ENCODE assay signal across 8 mouse cellular contexts in the genomic region with DNA sequence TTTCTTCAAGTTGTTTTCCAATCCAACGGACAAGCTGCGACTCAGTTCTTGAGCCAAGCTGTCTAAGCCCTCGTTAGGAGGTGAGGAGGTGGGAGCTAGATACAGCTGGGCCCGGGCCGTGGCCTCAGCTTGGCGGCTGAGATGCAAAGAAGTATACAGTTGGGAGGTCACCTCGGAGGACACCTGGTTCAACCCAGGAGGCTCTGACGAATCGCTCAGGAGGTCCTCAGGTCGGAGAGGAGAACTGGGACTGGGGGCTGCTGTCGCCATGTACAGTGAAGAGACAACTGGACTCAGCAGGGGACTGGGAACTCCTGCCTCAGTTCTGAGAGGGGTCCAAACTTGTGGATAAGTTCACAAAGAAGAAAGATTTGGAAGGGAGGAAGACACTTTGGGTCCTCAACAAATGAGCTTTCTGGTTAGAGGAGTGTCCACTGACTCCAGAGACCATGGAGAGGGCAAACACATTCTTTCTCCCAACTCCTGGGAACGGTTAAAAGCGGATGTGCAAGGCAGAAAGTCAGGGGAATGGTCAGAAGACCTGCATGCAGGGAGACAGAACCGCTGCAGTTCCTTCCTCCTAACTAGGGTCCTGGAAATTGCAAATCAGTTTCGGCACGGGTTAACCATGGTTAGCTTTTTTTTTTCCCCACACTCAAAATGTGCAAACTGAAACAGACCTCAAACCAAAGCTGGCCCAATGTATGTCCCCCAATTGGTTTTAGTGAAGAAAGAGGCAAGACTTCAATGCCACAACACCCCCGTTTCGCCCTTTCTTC. TPM values are rescaled to one million over a fixed set of nuclear protein-coding genes. Genes with fewer than 3 reads are reported as not detected.
DNase-seq lines count a peak whose midpoint lies in the region; ATAC-seq and TF ChIP-seq lines count a peak whose summit lies in the region.

No protein-coding gene starts in this region.

- no peak for TF ChIP-seq CTCF in spleen, adult 2 months (IDR thresholded peaks at IDR 0.05; ENCODE audit: extremely low read depth, insufficient read depth, insufficient read length, insufficient replicate concordance)

- peak overlapping the region; percentile 72 for H3K9ac ChIP-seq in embryonic facial prominence, embryonic 11.5 days (replicated peaks; ENCODE audit: low read length)
- H3K9ac ChIP-seq in neural tube, embryonic 13.5 days = peak overlapping the region; percentile 90

- WGBS in spleen, adult 2 months = 14% methylated on average over 18 of the region's 18 CpGs
- 27% methylated on average over 18 of the region's 18 CpGs for WGBS in embryonic facial prominence, embryonic 11.5 days
- 26% methylated on average over 18 of the region's 18 CpGs for WGBS in neural tube, embryonic 13.5 days

- H3K4me1 ChIP-seq in spleen, adult 2 months (ENCODE audit: control insufficient read depth, insufficient read depth, insufficient read length) = peaks cover 14% of the 10 kb centered on the region
- peaks cover 10% of the 10 kb centered on the region for H3K4me1 ChIP-seq in embryonic facial prominence, embryonic 11.5 days (ENCODE audit: control insufficient read depth, insufficient read depth, low read length)
- peaks cover 51% of the 10 kb centered on the region for H3K4me1 ChIP-seq in neural tube, embryonic 13.5 days (replicated peaks)

- DNase-seq in spleen, adult 2 months (ENCODE audit: low read depth in 1 of 2, low spot score in 2 of 2) = no peak
- DNase-seq in spleen, postnatal 36 days (ENCODE audit: low spot score in 2 of 2) = no peak
- DNase-seq in embryonic facial prominence, embryonic 11.5 days (ENCODE audit: low spot score) = peak; percentile 11
- DNase-seq in induced T-regulatory cell, adult 2 months (ENCODE audit: low read depth) = peak; percentile 41
- no peak for DNase-seq in gastrocnemius, adult 18-20 months (ENCODE audit: low spot score)
- DNase-seq in testis, postnatal 10 days (ENCODE audit: low spot score) = no peak
- no peak for DNase-seq in layer of hippocampus, postnatal 25 days (ENCODE audit: extremely low spot score in 1 of 2, low spot score in 1 of 2)

- ATAC-seq in embryonic facial prominence, embryonic 11.5 days (replicated peaks; ENCODE audit: insufficient number of reproducible peaks, low FRiP score, low TSS enrichment, low read depth) = no peak
- no peak for ATAC-seq in neural tube, embryonic 13.5 days (ENCODE audit: low read depth)

- H3K36me3 ChIP-seq in spleen, adult 2 months (ENCODE audit: control insufficient read depth, insufficient read depth, low read length) = no peaks in the 10 kb centered on the region
- no peaks in the 10 kb centered on the region for H3K36me3 ChIP-seq in embryonic facial prominence, embryonic 11.5 days (replicated peaks; ENCODE audit: control insufficient read depth, insufficient read depth, low read depth, low read length)
- peaks cover 25% of the 10 kb centered on the region for H3K36me3 ChIP-seq in neural tube, embryonic 13.5 days

- peaks cover 7% of the 10 kb centered on the region for H3K27me3 ChIP-seq in spleen, adult 2 months (ENCODE audit: control insufficient read depth, insufficient read depth, low read length)
- peaks cover 8% of the 10 kb centered on the region for H3K27me3 ChIP-seq in embryonic facial prominence, embryonic 11.5 days (ENCODE audit: control insufficient read depth, insufficient read depth, low read length)
- peaks cover 12% of the 10 kb centered on the region for H3K27me3 ChIP-seq in neural tube, embryonic 13.5 days

- H3K27ac ChIP-seq in spleen, adult 2 months (ENCODE audit: insufficient read depth, low read length) = peak overlapping the region; percentile 64; the same call in 1 of the 2 replicates
- H3K27ac ChIP-seq in embryonic facial prominence, embryonic 11.5 days (replicated peaks; ENCODE audit: low read depth, low read length) = 0 out of 2 replicates have a peak overlapping the region, but pooled peaks have one; percentile 29
- peak overlapping the region; percentile 88 for H3K27ac ChIP-seq in neural tube, embryonic 13.5 days (replicated peaks)

- TF ChIP-seq POLR2A in spleen, adult 2 months (IDR thresholded peaks at IDR 0.05; ENCODE audit: low read depth, low read length) = no peak

- H3K9me3 ChIP-seq in embryonic facial prominence, embryonic 11.5 days (replicated peaks; ENCODE audit: control insufficient read depth, low read length) = no peaks in the 10 kb centered on the region
- no peaks in the 10 kb centered on the region for H3K9me3 ChIP-seq in neural tube, embryonic 13.5 days

- H3K4me3 ChIP-seq in spleen, adult 2 months (ENCODE audit: extremely low read depth, insufficient read depth, insufficient read length) = peak overlapping the region; percentile 66; the same call in 1 of the 2 replicates
- peak overlapping the region; percentile 52 for H3K4me3 ChIP-seq in embryonic facial prominence, embryonic 11.5 days (ENCODE audit: low read depth, low read length)
- H3K4me3 ChIP-seq in neural tube, embryonic 13.5 days = peak overlapping the region; percentile 64

- H3K4me2 ChIP-seq in embryonic facial prominence, embryonic 11.5 days (ENCODE audit: low read depth, low read length) = peak overlapping the region; percentile 64
- H3K4me2 ChIP-seq in neural tube, embryonic 13.5 days = peak overlapping the region; percentile 79

RNA-seq across cellular contexts. Expression of a gene that starts 0.7 kb away (rescaled TPM):
- polyA plus RNA-seq in spleen, adult 2 months (2012; rRNA removed) = 9.2 and 10.9 TPM in 2 replicates
- polyA plus RNA-seq in embryonic facial prominence, embryonic 11.5 days (2014; fragmentation: Nextera tagmentation; extraction: Ambion mirVana) = 16.9 and 19.3 TPM in 2 replicates
- 20.9 and 21.0 TPM in 2 replicates for polyA plus RNA-seq in neural tube, embryonic 13.5 days (2015; fragmentation: Nextera tagmentation; extraction: Ambion mirVana)
- total RNA-seq in gastrocnemius, adult 18-20 months (2021) = 1 to 10 TPM; 1.2 to 1.7 TPM
- total RNA-seq in layer of hippocampus, postnatal 25 days (2021) = 10 to 100 TPM; 11.2 to 15.6 TPM

RNA-seq across cellular contexts. Expression of a gene that starts 0.9 kb away (rescaled TPM):
- polyA plus RNA-seq in spleen, adult 2 months (2012; rRNA removed) = 21.2 and 28.6 TPM in 2 replicates
- polyA plus RNA-seq in embryonic facial prominence, embryonic 11.5 days (2014; fragmentation: Nextera tagmentation; extraction: Ambion mirVana) = 184 and 204 TPM in 2 replicates
- 225 and 229 TPM in 2 replicates for polyA plus RNA-seq in neural tube, embryonic 13.5 days (2015; fragmentation: Nextera tagmentation; extraction: Ambion mirVana)
- total RNA-seq in gastrocnemius, adult 18-20 months (2021) = 10 to 100 TPM; 43.4 to 44.8 TPM
- total RNA-seq in layer of hippocampus, postnatal 25 days (2021) = 10 to 100 TPM; 63.5 to 68.4 TPM

RNA-seq across cellular contexts. Expression of a gene that starts 3.2 kb away (rescaled TPM):
- polyA plus RNA-seq in spleen, adult 2 months (2012; rRNA removed) = 0.92 and 1.2 TPM in 2 replicates
- 0.85 and 2.2 TPM in 2 replicates for polyA plus RNA-seq in embryonic facial prominence, embryonic 11.5 days (2014; fragmentation: Nextera tagmentation; extraction: Ambion mirVana)
- 5.5 and 5.7 TPM in 2 replicates for polyA plus RNA-seq in neural tube, embryonic 13.5 days (2015; fragmentation: Nextera tagmentation; extraction: Ambion mirVana)
- total RNA-seq in gastrocnemius, adult 18-20 months (2021) = under 1 TPM in 1 of 2 experiments, not detected in 1; 0.09 TPM
- total RNA-seq in layer of hippocampus, postnatal 25 days (2021) = 10 to 100 TPM; 23.3 to 24.4 TPM

RNA-seq across cellular contexts. Expression of a gene that starts 17.4 kb away (rescaled TPM):
- polyA plus RNA-seq in spleen, adult 2 months (2012; rRNA removed) = 0.47 and 0.86 TPM in 2 replicates
- 23.7 and 25.2 TPM in 2 replicates for polyA plus RNA-seq in embryonic facial prominence, embryonic 11.5 days (2014; fragmentation: Nextera tagmentation; extraction: Ambion mirVana)
- 131 and 136 TPM in 2 replicates for polyA plus RNA-seq in neural tube, embryonic 13.5 days (2015; fragmentation: Nextera tagmentation; extraction: Ambion mirVana)
- under 1 TPM; 0.25 to 0.43 TPM for total RNA-seq in gastrocnemius, adult 18-20 months (2021)
- 100 to 1,000 TPM; 103 to 110 TPM for total RNA-seq in layer of hippocampus, postnatal 25 days (2021)

RNA-seq across cellular contexts. Expression of a gene that starts 46.3 kb away (rescaled TPM):
- 146 and 160 TPM in 2 replicates for polyA plus RNA-seq in spleen, adult 2 months (2012; rRNA removed)
- polyA plus RNA-seq in embryonic facial prominence, embryonic 11.5 days (2014; fragmentation: Nextera tagmentation; extraction: Ambion mirVana) = 48.0 and 52.1 TPM in 2 replicates
- polyA plus RNA-seq in neural tube, embryonic 13.5 days (2015; fragmentation: Nextera tagmentation; extraction: Ambion mirVana) = 82.3 and 84.6 TPM in 2 replicates
- total RNA-seq in gastrocnemius, adult 18-20 months (2021) = 1 to 10 TPM; 5.7 to 7.9 TPM
- total RNA-seq in layer of hippocampus, postnatal 25 days (2021) = 100 to 1,000 TPM; 504 to 538 TPM

Comparison
In these comparisons a context has a peak if more than half of its experiments do, and no peak if none do; other contexts are left out.
1. DNase-seq: peak in embryonic facial prominence, embryonic 11.5 days (single experiment) and induced T-regulatory cell, adult 2 months (single experiment); none in spleen, adult 2 months (0 of 2), spleen, postnatal 36 days (0 of 2), gastrocnemius, adult 18-20 months (single experiment), testis, postnatal 10 days (single experiment) and layer of hippocampus, postnatal 25 days (0 of 2).
2. H3K27ac ChIP-seq: peak in every context shown above with its lines; median percentile 88 in neural tube, embryonic 13.5 days; 64 in spleen, adult 2 months; 29 in embryonic facial prominence, embryonic 11.5 days.
3. Peak in every context shown above with its lines, with median percentiles within 50 percentile points of each other: H3K4me3 ChIP-seq.